Mouse (Mus musculus): Measurements from ENCODE around the gene Lgi1. TPM values are rescaled to one million over a fixed set of nuclear protein-coding genes. Genes with fewer than 3 reads are reported as not detected.

The Lgi1 gene
- polyA plus RNA-seq, 1 experiment from 2014 or later, result 1.5 TPM

- H3K9me3 ChIP-seq (ENCODE audit: low read length), result no peaks in the 10 kb centered on the region
- H3K36me3 ChIP-seq (ENCODE audit: insufficient read depth, low read length), result no peaks in the 10 kb centered on the region
- no peak overlapping the region for H3K4me2 ChIP-seq (replicated peaks; ENCODE audit: low read depth, low read length)
- H3K27ac ChIP-seq (ENCODE audit: low read length), result 0 out of 2 replicates have a peak overlapping the region, but pooled peaks have one; percentile 7
- no peaks in the 10 kb centered on the region for H3K27me3 ChIP-seq (ENCODE audit: insufficient read depth, low read length)
- no peak overlapping the region for H3K4me3 ChIP-seq (ENCODE audit: low read length)
- H3K4me1 ChIP-seq (ENCODE audit: insufficient read depth, low read length), result 0 out of 2 replicates have a peak, but pooled peaks cover 4% of the 10 kb centered on the region
- WGBS, result 91% methylated on average over 10 of the region's 10 CpGs
- ATAC-seq (ENCODE audit: low FRiP score, low TSS enrichment), result no peak
- no peak overlapping the region for H3K9ac ChIP-seq (replicated peaks; ENCODE audit: low read length)
These were observed 15.9 kb downstream of the Lgi1 start for GRCm38 (mm10) chr19:38280242-38280641.

GRCm38 (mm10) chr19:38282407-38282806 lies 18.1 kb downstream of the Lgi1 start:
- ATAC-seq (ENCODE audit: low FRiP score, low TSS enrichment), result peak; percentile 63
- 16% methylated on average over 2 of the region's 2 CpGs for WGBS
- H3K4me1 ChIP-seq (ENCODE audit: insufficient read depth, low read length), result 0 out of 2 replicates have a peak, but pooled peaks cover 4% of the 10 kb centered on the region
- no peak overlapping the region for H3K4me3 ChIP-seq (ENCODE audit: low read length)
- H3K9me3 ChIP-seq (ENCODE audit: low read length), result no peaks in the 10 kb centered on the region
- no peak overlapping the region for H3K9ac ChIP-seq (replicated peaks; ENCODE audit: low read length)
- H3K27ac ChIP-seq (ENCODE audit: low read length), result no peak overlapping the region
- no peaks in the 10 kb centered on the region for H3K36me3 ChIP-seq (ENCODE audit: insufficient read depth, low read length)
- no peak overlapping the region for H3K4me2 ChIP-seq (replicated peaks; ENCODE audit: low read depth, low read length)
- no peaks in the 10 kb centered on the region for H3K27me3 ChIP-seq (ENCODE audit: insufficient read depth, low read length)

- H3K9ac ChIP-seq (replicated peaks; ENCODE audit: low read length), result no peak overlapping the region
- 78% methylated on average over 6 of the region's 6 CpGs for WGBS
- H3K27me3 ChIP-seq (ENCODE audit: insufficient read depth, low read length), result no peaks in the 10 kb centered on the region
- no peak overlapping the region for H3K27ac ChIP-seq (ENCODE audit: low read length)
- no peak overlapping the region for H3K4me2 ChIP-seq (replicated peaks; ENCODE audit: low read depth, low read length)
- H3K9me3 ChIP-seq (ENCODE audit: low read length), result peaks cover 8% of the 10 kb centered on the region
- no peak for ATAC-seq (ENCODE audit: low FRiP score, low TSS enrichment)
- no peaks in the 10 kb centered on the region for H3K36me3 ChIP-seq (ENCODE audit: insufficient read depth, low read length)
- H3K4me3 ChIP-seq (ENCODE audit: low read length), result no peak overlapping the region
- no peaks in the 10 kb centered on the region for H3K4me1 ChIP-seq (ENCODE audit: insufficient read depth, low read length)
These were observed 24.2 kb downstream of the Lgi1 start for GRCm38 (mm10) chr19:38288556-38288955.

DNA sequence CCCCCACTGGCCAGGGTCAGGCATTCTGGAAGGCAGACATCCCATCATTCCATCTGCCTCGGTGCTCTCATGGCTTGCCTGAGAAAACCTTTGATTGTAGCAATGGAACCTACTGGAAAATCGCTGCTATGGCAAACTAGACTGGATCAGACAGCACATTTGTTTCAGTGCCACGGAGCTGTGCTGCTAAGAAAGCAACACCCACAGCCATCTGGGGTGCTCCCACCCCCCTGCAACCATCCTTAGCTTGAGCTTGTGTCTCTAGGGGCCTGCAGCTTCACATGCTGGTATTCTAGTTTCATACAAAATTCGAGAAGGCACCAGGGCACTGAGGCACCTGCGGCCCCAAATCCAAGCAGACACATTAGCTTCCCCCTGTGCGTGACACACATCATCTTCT lies 27.1 kb downstream of the Lgi1 start:
- Histone ChIP-seq H3K27ac (ENCODE audit: low read length) (no peak overlapping the region), H3K4me2 (replicated peaks; ENCODE audit: low read depth, low read length) (no peak overlapping the region), H3K27me3 (ENCODE audit: insufficient read depth, low read length) (no peaks in the 10 kb centered on the region), H3K9ac (replicated peaks; ENCODE audit: low read length) (no peak overlapping the region), H3K36me3 (ENCODE audit: insufficient read depth, low read length) (no peaks in the 10 kb centered on the region), H3K4me3 (ENCODE audit: low read length) (no peak overlapping the region), H3K4me1 (ENCODE audit: insufficient read depth, low read length) (no peaks in the 10 kb centered on the region), H3K9me3 (ENCODE audit: low read length) (peaks cover 8% of the 10 kb centered on the region)
- ATAC-seq (ENCODE audit: low FRiP score, low TSS enrichment), result no peak
- 84% methylated on average over 6 of the region's 6 CpGs for WGBS

- H3K4me3 ChIP-seq (ENCODE audit: low read length), result no peak overlapping the region
- 18% methylated on average over 3 of the region's 3 CpGs for WGBS
- H3K27ac ChIP-seq (ENCODE audit: low read length), result no peak overlapping the region
- H3K36me3 ChIP-seq (ENCODE audit: insufficient read depth, low read length), result no peaks in the 10 kb centered on the region
- ATAC-seq (ENCODE audit: low FRiP score, low TSS enrichment), result no peak
- H3K4me1 ChIP-seq (ENCODE audit: insufficient read depth, low read length), result peaks cover 5% of the 10 kb centered on the region
- H3K27me3 ChIP-seq (ENCODE audit: insufficient read depth, low read length), result no peaks in the 10 kb centered on the region
- no peaks in the 10 kb centered on the region for H3K9me3 ChIP-seq (ENCODE audit: low read length)
- H3K9ac ChIP-seq (replicated peaks; ENCODE audit: low read length), result no peak overlapping the region; the same call in 1 of the 2 replicates
- no peak overlapping the region for H3K4me2 ChIP-seq (replicated peaks; ENCODE audit: low read depth, low read length)
These were observed 33.8 kb downstream of the Lgi1 start for GRCm38 (mm10) chr19:38298018-38298626.

- ATAC-seq (ENCODE audit: low FRiP score, low TSS enrichment), result no peak
- H3K4me2 ChIP-seq (replicated peaks; ENCODE audit: low read depth, low read length), result no peak overlapping the region
- no peaks in the 10 kb centered on the region for H3K36me3 ChIP-seq (ENCODE audit: insufficient read depth, low read length)
- no peak overlapping the region for H3K9ac ChIP-seq (replicated peaks; ENCODE audit: low read length)
- H3K27ac ChIP-seq (ENCODE audit: low read length), result no peak overlapping the region
- H3K27me3 ChIP-seq (ENCODE audit: insufficient read depth, low read length), result no peaks in the 10 kb centered on the region
- no peak overlapping the region for H3K4me3 ChIP-seq (ENCODE audit: low read length)
- WGBS, result 91% methylated on average over 8 of the region's 8 CpGs
- H3K9me3 ChIP-seq (ENCODE audit: low read length), result no peaks in the 10 kb centered on the region
- no peaks in the 10 kb centered on the region for H3K4me1 ChIP-seq (ENCODE audit: insufficient read depth, low read length)
These were observed 43.8 kb downstream of the Lgi1 start for GRCm38 (mm10) chr19:38308116-38308515.

- no peak overlapping the region for H3K27ac ChIP-seq (ENCODE audit: low read length)
- 0 out of 2 replicates have a peak, but pooled peaks cover 3% of the 10 kb centered on the region for H3K9me3 ChIP-seq (ENCODE audit: low read length)
- no peak for ATAC-seq (ENCODE audit: low FRiP score, low TSS enrichment)
- H3K36me3 ChIP-seq (ENCODE audit: insufficient read depth, low read length), result no peaks in the 10 kb centered on the region
- 85% methylated on average over 7 of the region's 7 CpGs for WGBS
- H3K4me2 ChIP-seq (replicated peaks; ENCODE audit: low read depth, low read length), result no peak overlapping the region
- no peaks in the 10 kb centered on the region for H3K4me1 ChIP-seq (ENCODE audit: insufficient read depth, low read length)
- no peak overlapping the region for H3K4me3 ChIP-seq (ENCODE audit: low read length)
- H3K9ac ChIP-seq (replicated peaks; ENCODE audit: low read length), result no peak overlapping the region
- no peaks in the 10 kb centered on the region for H3K27me3 ChIP-seq (ENCODE audit: insufficient read depth, low read length)
These were observed 50.8 kb downstream of the Lgi1 start for GRCm38 (mm10) chr19:38315099-38315498.

DNA sequence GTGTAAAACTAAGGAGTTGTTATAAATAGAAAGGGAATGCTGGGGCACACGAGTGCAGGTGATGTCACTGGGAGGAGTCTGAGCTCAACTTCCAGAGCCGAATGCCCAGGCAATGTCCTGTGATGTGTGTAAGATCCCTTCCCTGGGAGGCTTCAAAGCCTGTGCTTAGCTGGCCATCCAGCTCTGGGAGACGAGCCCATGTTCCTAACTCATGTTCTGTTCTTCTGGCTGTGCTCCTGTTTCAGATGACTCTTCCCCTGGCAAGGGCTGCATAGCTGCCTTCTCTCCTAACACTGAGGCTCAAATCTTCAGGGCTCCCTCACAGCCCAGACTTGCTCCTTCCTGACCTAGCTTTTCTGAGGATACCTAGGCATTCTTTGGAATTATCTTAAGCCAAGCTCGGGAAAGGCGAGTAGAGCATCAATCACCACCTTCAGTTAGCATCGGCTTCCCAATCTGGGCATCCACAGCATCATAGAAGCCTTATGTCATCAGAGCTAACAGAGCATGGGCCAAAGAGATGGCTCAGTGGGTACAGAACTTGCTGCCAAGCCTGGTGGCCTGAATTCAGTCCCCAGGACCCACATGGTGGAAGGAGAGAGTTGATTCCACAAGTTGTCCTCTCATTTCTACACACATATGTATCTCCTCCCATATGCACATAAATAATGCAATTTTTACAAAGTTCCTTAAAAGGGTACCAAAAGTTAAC lies 52.4 kb downstream of the Lgi1 start:
- Histone ChIP-seq H3K36me3 (ENCODE audit: insufficient read depth, low read length) (no peaks in the 10 kb centered on the region), H3K4me3 (ENCODE audit: low read length) (no peak overlapping the region), H3K4me1 (ENCODE audit: insufficient read depth, low read length) (no peaks in the 10 kb centered on the region), H3K27ac (ENCODE audit: low read length) (no peak overlapping the region), H3K27me3 (ENCODE audit: insufficient read depth, low read length) (no peaks in the 10 kb centered on the region), H3K9ac (replicated peaks; ENCODE audit: low read length) (no peak overlapping the region), H3K9me3 (ENCODE audit: low read length) (0 out of 2 replicates have a peak, but pooled peaks cover 3% of the 10 kb centered on the region), H3K4me2 (replicated peaks; ENCODE audit: low read depth, low read length) (no peak overlapping the region)
- ATAC-seq (ENCODE audit: low FRiP score, low TSS enrichment), result no peak
- 79% methylated on average over 6 of the region's 6 CpGs for WGBS

- no peak overlapping the region for H3K4me3 ChIP-seq (ENCODE audit: low read length)
- ATAC-seq (ENCODE audit: low FRiP score, low TSS enrichment), result no peak
These were observed 54.0 kb downstream of the Lgi1 start for GRCm38 (mm10) chr19:38318308-38318707.

DNA sequence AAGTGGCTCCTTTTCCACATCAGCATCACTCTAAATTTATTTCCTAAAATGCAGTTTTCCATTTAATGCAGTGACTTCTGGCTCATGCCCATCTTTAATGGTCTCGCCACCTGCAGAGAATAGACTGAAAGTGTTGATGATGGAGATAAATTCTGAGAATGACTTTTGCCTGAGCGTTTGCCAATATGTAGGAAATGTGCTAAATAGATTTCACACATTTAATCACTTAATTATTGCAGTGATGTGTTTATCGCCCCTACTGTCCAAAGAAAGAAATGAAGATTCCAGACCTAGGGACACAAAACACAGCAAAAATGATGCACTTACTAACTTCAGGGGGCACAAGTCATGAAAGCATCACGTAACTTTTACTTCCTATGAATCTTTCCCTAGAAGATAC lies 54.8 kb downstream of the Lgi1 start:
- Histone ChIP-seq H3K4me3 (ENCODE audit: low read length) (no peak overlapping the region), H3K4me2 (replicated peaks; ENCODE audit: low read depth, low read length) (no peak overlapping the region), H3K36me3 (ENCODE audit: insufficient read depth, low read length) (no peaks in the 10 kb centered on the region), H3K9ac (replicated peaks; ENCODE audit: low read length) (no peak overlapping the region), H3K4me1 (ENCODE audit: insufficient read depth, low read length) (no peaks in the 10 kb centered on the region), H3K27ac (ENCODE audit: low read length) (no peak overlapping the region), H3K9me3 (ENCODE audit: low read length) (0 out of 2 replicates have a peak, but pooled peaks cover 3% of the 10 kb centered on the region), H3K27me3 (ENCODE audit: insufficient read depth, low read length) (no peaks in the 10 kb centered on the region)
- 84% methylated on average over 4 of the region's 4 CpGs for WGBS
- no peak for ATAC-seq (ENCODE audit: low FRiP score, low TSS enrichment)

More at GRCm38 (mm10) chr19:38318308-38318707, 54.0 kb downstream of the Lgi1 start:
- no peaks in the 10 kb centered on the region for H3K4me1 ChIP-seq (ENCODE audit: insufficient read depth, low read length)
- H3K36me3 ChIP-seq (ENCODE audit: insufficient read depth, low read length), result no peaks in the 10 kb centered on the region
- H3K9ac ChIP-seq (replicated peaks; ENCODE audit: low read length), result no peak overlapping the region
- no peaks in the 10 kb centered on the region for H3K27me3 ChIP-seq (ENCODE audit: insufficient read depth, low read length)
- H3K9me3 ChIP-seq (ENCODE audit: low read length), result 0 out of 2 replicates have a peak, but pooled peaks cover 3% of the 10 kb centered on the region
- WGBS, result 90% methylated on average over 4 of the region's 4 CpGs
- H3K27ac ChIP-seq (ENCODE audit: low read length), result no peak overlapping the region
- no peak overlapping the region for H3K4me2 ChIP-seq (replicated peaks; ENCODE audit: low read depth, low read length)

All from kidney, embryonic 16.5 days (tissue).